Mouse (Mus musculus) stomach, embryonic 14.5 days (tissue): ENCODE data around the gene Plscr3. TPM values are rescaled to one million over a fixed set of nuclear protein-coding genes. Genes with fewer than 3 reads are reported as not detected.

Experiments
- ATAC-seq: fragments of 200-750 bp; cut with Nextera tagmentation; 2 replicates; pipeline ENCODE4 v1.8.0; 2017; ENCODE audit warnings: low read depth, moderate TSS enrichment; ENCODE audit not compliant: insufficient number of reproducible peaks, insufficient read depth, low FRiP score
- H3K27ac ChIP-seq: fragments of 300-500 bp; sonication (generic); 2 replicates; pipeline ENCODE4 v1.5.1; 2014; ENCODE audit warnings: mild to moderate bottlenecking, low read length, moderate library complexity, mixed read lengths
- H3K27me3 ChIP-seq: fragments of 300-500 bp; sonication (generic); 2 replicates; pipeline ENCODE4 v1.6.1; 2014; ENCODE audit warnings: low read length, control low read depth, mixed read lengths; ENCODE audit not compliant: control insufficient read depth, insufficient read depth
- H3K36me3 ChIP-seq: fragments of 300-500 bp; sonication (generic); 2 replicates; pipeline ENCODE4 v1.6.1; 2014; ENCODE audit warnings: mild to moderate bottlenecking, control low read depth, low read length, moderate library complexity, mixed read lengths; ENCODE audit not compliant: control insufficient read depth, insufficient read depth
- H3K4me1 ChIP-seq: fragments of 300-500 bp; sonication (generic); 2 replicates; pipeline ENCODE4 v1.6.1; 2014; ENCODE audit warnings: low read length, control low read depth, mixed read lengths; ENCODE audit not compliant: control insufficient read depth, insufficient read depth
- H3K4me2 ChIP-seq: fragments of 300-500 bp; sonication (generic); replicated peaks from 2 replicates; pipeline ENCODE4 v1.6.1; 2014; ENCODE audit warnings: low read depth, low read length, control low read depth
- H3K4me3 ChIP-seq: fragments of 300-500 bp; sonication (generic); 2 replicates; pipeline ENCODE4 v1.5.1; 2014; ENCODE audit warnings: low read depth, low read length, control low read depth
- H3K9ac ChIP-seq: fragments of 300-500 bp; sonication (generic); replicated peaks from 2 replicates; pipeline ENCODE4 v1.6.1; 2014; ENCODE audit warnings: low read depth, mild to moderate bottlenecking, control low read depth, low read length, moderate library complexity, mixed read lengths
- H3K9me3 ChIP-seq: fragments of 300-500 bp; sonication (generic); 2 replicates; pipeline ENCODE4 v1.6.1; 2016; ENCODE audit warnings: low read depth, low read length, control low read depth; ENCODE audit not compliant: control insufficient read depth
- WGBS: fragments of 180-500 bp; shearing (Covaris S2); extraction: QIAGEN DNeasy Blood & Tissue Kit; methylation state at CpG from one replicate; pipeline ENCODE4 v1.1.7; 2014; 5-methylcytosine and 5-hydroxymethylcytosine counted together
- microRNA-seq: library from miRNA; unstranded; fragments of <30 nt; microRNA quantifications from one replicate; pipeline ENCODE4, GENCODE M21; 2016
- polyA plus RNA-seq: library from polyadenylated mRNA; unstranded; fragments of >200 nt; fragmentation: Nextera tagmentation; extraction: Ambion mirVana; gene quantifications from 2 replicates; pipeline ENCODE4 v1.2.1, GENCODE M21; 2014

Plscr3 gene
- polyA plus RNA-seq, 1 experiment from 2014 or later: 102 TPM

GRCm38 (mm10) chr11:69900471-69901405 is 54.6 kb downstream of the Plscr3 start, which contains the start of the genes 2810408A11Rik and Neurl4:
TSS of gene 2810408A11Rik (minus strand) at chr11:69900987.
TSS of gene Neurl4 (plus strand) at chr11:69901072.
- ATAC-seq: peak; percentile 94
- Histone ChIP-seq H3K9me3 (no peaks in the 10 kb centered on the region), H3K4me2 (peak within 1 kb of the TSS; percentile 97), H3K36me3 (peaks cover 15% of the 10 kb centered on the region), H3K4me1 (peaks cover 12% of the 10 kb centered on the region), H3K9ac (peak within 1 kb of the TSS; percentile 93), H3K4me3 (peak within 1 kb of the TSS; percentile 79), H3K27me3 (no peaks in the 10 kb centered on the region), H3K27ac (peak within 1 kb of the TSS; percentile 97)
- under 1% methylated on average over 38 of the region's 38 CpGs for WGBS

GRCm38 (mm10) chr11:69901406-69901846 is 55.2 kb downstream of the Plscr3 start:
- no peaks in the 10 kb centered on the region for H3K27me3 ChIP-seq
- H3K4me3 ChIP-seq: peak overlapping the region; percentile 79
- H3K4me2 ChIP-seq: peak overlapping the region; percentile 97
- peaks cover 12% of the 10 kb centered on the region for H3K4me1 ChIP-seq
- peaks cover 22% of the 10 kb centered on the region for H3K36me3 ChIP-seq
- peak; percentile 76 for ATAC-seq
- peak overlapping the region; percentile 97 for H3K27ac ChIP-seq
- peak overlapping the region; percentile 93 for H3K9ac ChIP-seq
- under 1% methylated on average over 42 of the region's 42 CpGs for WGBS
- H3K9me3 ChIP-seq: no peaks in the 10 kb centered on the region

Small RNAs within 50 kb of the gene (microRNA-seq; reads per million reads assigned to microRNA genes)
- gene Mir6924: not detected

Other genes with a start within 250 kb of the Plscr3 start
- gene Atp1b2, start 240.4 kb upstream of the Plscr3 start, polyA plus RNA-seq: 8.8 and 10.0 TPM in 2 replicates
- gene Shbg, start 228.5 kb upstream of the Plscr3 start, polyA plus RNA-seq: not detected in 2 replicates
- gene Sat2, start 224.4 kb upstream of the Plscr3 start, polyA plus RNA-seq: 17.5 and 18.7 TPM in 2 replicates
- 20.9 and 26.0 TPM in 2 replicates for gene Fxr2, start 213.4 kb upstream of the Plscr3 start, polyA plus RNA-seq
- 4.1 and 4.7 TPM in 2 replicates for gene Sox15, start 191.1 kb upstream of the Plscr3 start, polyA plus RNA-seq
- gene Mpdu1, start 183.7 kb upstream of the Plscr3 start, polyA plus RNA-seq: 49.9 and 50.2 TPM in 2 replicates
- 12.5 and 16.4 TPM in 2 replicates for gene Cd68, start 180.2 kb upstream of the Plscr3 start, polyA plus RNA-seq
- 654 and 666 TPM in 2 replicates for gene Eif4a1, start 174.0 kb upstream of the Plscr3 start, polyA plus RNA-seq
- 88.1 and 102 TPM in 2 replicates for gene Senp3, start 164.3 kb upstream of the Plscr3 start, polyA plus RNA-seq
- 0.67 TPM in 1 of 2 replicates, not detected in the other for gene Tnfsf13, start 160.6 kb upstream of the Plscr3 start, polyA plus RNA-seq
- gene Tnfsf12, start 150.5 kb upstream of the Plscr3 start, polyA plus RNA-seq: 9.9 and 11.7 TPM in 2 replicates
- 5.5 TPM in 2 replicates for gene Tnfsfm13, start 150.3 kb upstream of the Plscr3 start, polyA plus RNA-seq
- gene Polr2a, start 87.7 kb upstream of the Plscr3 start, polyA plus RNA-seq: 39.3 and 43.6 TPM in 2 replicates
- gene Slc35g3, start 84.4 kb upstream of the Plscr3 start, polyA plus RNA-seq: not detected in 2 replicates
- 3.9 and 4.0 TPM in 2 replicates for gene Zbtb4, start 80.5 kb upstream of the Plscr3 start, polyA plus RNA-seq
- gene Chrnb1, start 50.4 kb upstream of the Plscr3 start, polyA plus RNA-seq: 6.7 and 7.5 TPM in 2 replicates
- gene Fgf11, start 44.5 kb upstream of the Plscr3 start, polyA plus RNA-seq: 2.1 and 3.6 TPM in 2 replicates
- 12.2 and 15.0 TPM in 2 replicates for gene Tmem102, start 40.8 kb upstream of the Plscr3 start, polyA plus RNA-seq
- gene Gm39566, start 31.1 kb upstream of the Plscr3 start, polyA plus RNA-seq: not detected in 2 replicates
- not detected in 2 replicates for gene Spem2, start 27.9 kb upstream of the Plscr3 start, polyA plus RNA-seq
- 0.41 TPM in 1 of 2 replicates, not detected in the other for gene Spem1, start 24.2 kb upstream of the Plscr3 start, polyA plus RNA-seq
- gene Nlgn2, start 8.6 kb upstream of the Plscr3 start, polyA plus RNA-seq: 10.6 and 11.9 TPM in 2 replicates
- gene Tmem256, start 7.9 kb upstream of the Plscr3 start, polyA plus RNA-seq: 433 and 495 TPM in 2 replicates
- 11.1 TPM in 2 replicates for gene Tnk1, start 12.4 kb downstream of the Plscr3 start, polyA plus RNA-seq
- not detected in 2 replicates for gene Tmem95, start 31.6 kb downstream of the Plscr3 start, polyA plus RNA-seq
- gene Kctd11, start 35.0 kb downstream of the Plscr3 start, polyA plus RNA-seq: 5.0 and 5.3 TPM in 2 replicates
- gene Acap1, start 49.2 kb downstream of the Plscr3 start, polyA plus RNA-seq: 3.5 and 4.0 TPM in 2 replicates
- gene 2810408A11Rik, start 54.6 kb downstream of the Plscr3 start, polyA plus RNA-seq: 8.5 and 10.4 TPM in 2 replicates
- 12.6 and 12.7 TPM in 2 replicates for gene Neurl4, start 54.7 kb downstream of the Plscr3 start, polyA plus RNA-seq
- 71.3 and 80.0 TPM in 2 replicates for gene Gps2, start 67.5 kb downstream of the Plscr3 start, polyA plus RNA-seq
- 1,510 and 1,553 TPM in 2 replicates for gene Eif5a, start 75.6 kb downstream of the Plscr3 start, polyA plus RNA-seq
- 6.6 and 8.9 TPM in 2 replicates for gene Ybx2, start 89.4 kb downstream of the Plscr3 start, polyA plus RNA-seq
- 31.3 and 31.5 TPM in 2 replicates for gene Slc2a4, start 101.8 kb downstream of the Plscr3 start, polyA plus RNA-seq
- gene Cldn7, start 118.4 kb downstream of the Plscr3 start, polyA plus RNA-seq: 196 and 205 TPM in 2 replicates
- gene Ctdnep1, start 134.8 kb downstream of the Plscr3 start, polyA plus RNA-seq: 27.2 and 29.5 TPM in 2 replicates
- gene Elp5, start 136.1 kb downstream of the Plscr3 start, polyA plus RNA-seq: 104 and 111 TPM in 2 replicates
- gene Gabarap, start 144.8 kb downstream of the Plscr3 start, polyA plus RNA-seq: 496 and 523 TPM in 2 replicates
- gene Phf23, start 149.4 kb downstream of the Plscr3 start, polyA plus RNA-seq: 40.2 and 47.9 TPM in 2 replicates
- gene Dvl2, start 154.2 kb downstream of the Plscr3 start, polyA plus RNA-seq: 29.0 and 29.9 TPM in 2 replicates
- 61.3 and 62.7 TPM in 2 replicates for gene Acadvl, start 169.0 kb downstream of the Plscr3 start, polyA plus RNA-seq
- 12.4 and 13.8 TPM in 2 replicates for gene Dlg4, start 170.6 kb downstream of the Plscr3 start, polyA plus RNA-seq
- not detected in 2 replicates for gene Asgr1, start 207.7 kb downstream of the Plscr3 start, polyA plus RNA-seq
- gene Asgr2, start 246.3 kb downstream of the Plscr3 start, polyA plus RNA-seq: 0.54 TPM in 1 of 2 replicates, not detected in the other